Mouse (Mus musculus) heart, adult 2 months (tissue): ENCODE measurements at regions not wholly inside any gene's neighbourhood (a gene's known extent, or its start where the extent isn't known, plus 50 kb on each side); places are given as distances from the start of the nearest gene placed in this dataset.

ENCODE experiments used
- EP300 ChIP-seq: fragments of 200-500 bp; IDR thresholded peaks from 2 replicates; pipeline ENCODE4 v1.6.1; 2011; ENCODE audit warnings: low read depth, low read length, control low read depth; ENCODE audit not compliant: insufficient read depth
- POLR2A ChIP-seq: fragments of 200-500 bp; IDR thresholded peaks from 2 replicates; pipeline ENCODE4 v1.6.1; 2011; ENCODE audit warnings: mild to moderate bottlenecking, low read depth, low read length, control low read depth; ENCODE audit not compliant: insufficient read depth

- TF ChIP-seq POLR2A (no peak), EP300 (no peak)
Measured at GRCm38 (mm10) chr7:70524251-70524650, 157.7 kb upstream of the Nr2f2 start.
